Mouse (Mus musculus): Measurements from ENCODE around the gene Phb2. TPM values are rescaled to one million over a fixed set of nuclear protein-coding genes. Genes with fewer than 3 reads are reported as not detected.

The Phb2 gene
- total RNA-seq, 4 experiments from 2014 or later: 111 to 126 (median 116) TPM

- DNase-seq (ENCODE audit: low spot score in 2 of 2): peak in 1 of 2 experiments; percentile 92
These were observed 33.6 kb downstream of the Phb2 start for GRCm38 (mm10) chr6:124745490-124746295.

DNA sequence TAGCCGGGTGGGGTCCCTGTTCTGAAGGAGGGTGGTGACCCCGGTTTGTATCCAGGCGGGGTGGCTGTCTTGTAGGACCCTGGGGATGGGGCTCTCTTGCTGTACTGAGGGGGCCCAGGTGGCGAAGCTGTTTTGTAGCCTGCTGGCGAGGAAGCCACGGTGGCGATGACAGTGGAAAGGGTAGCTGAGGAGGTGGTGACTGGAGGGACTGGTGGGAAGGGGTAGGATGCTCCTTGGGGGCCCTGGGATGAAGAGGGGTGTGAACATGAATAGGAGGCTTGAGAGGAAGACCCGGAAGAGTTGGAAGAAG, 34.1 kb downstream of the Phb2 start:
- DNase-seq (ENCODE audit: low spot score in 2 of 2): no peak

- no peak for DNase-seq (ENCODE audit: low spot score in 2 of 2)
These were observed 34.8 kb downstream of the Phb2 start for GRCm38 (mm10) chr6:124746654-124747632.

DNA sequence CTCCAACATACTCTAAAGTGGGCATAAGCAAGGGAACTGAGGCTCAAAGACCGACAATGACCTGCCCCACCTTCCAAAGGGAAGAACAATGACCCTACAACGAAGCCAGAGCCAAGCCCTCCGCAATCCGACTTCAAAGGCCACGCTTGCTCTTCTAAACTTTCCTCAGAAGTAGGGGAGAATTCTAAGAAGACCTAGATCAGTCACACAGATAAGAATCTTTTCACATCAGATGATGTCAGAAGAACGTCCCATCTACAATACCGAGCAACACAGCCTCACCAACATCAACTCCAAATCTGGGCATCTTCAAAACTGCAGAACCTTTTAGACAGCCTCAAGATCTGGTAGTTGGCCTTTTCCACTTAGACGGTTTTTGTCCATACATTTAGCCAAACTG, 38.3 kb downstream of the Phb2 start:
- no peak for DNase-seq (ENCODE audit: low spot score in 2 of 2)

GRCm38 (mm10) chr6:124753861-124754260, 41.7 kb downstream of the Phb2 start:
- no peak for DNase-seq (ENCODE audit: low spot score in 2 of 2)

DNA sequence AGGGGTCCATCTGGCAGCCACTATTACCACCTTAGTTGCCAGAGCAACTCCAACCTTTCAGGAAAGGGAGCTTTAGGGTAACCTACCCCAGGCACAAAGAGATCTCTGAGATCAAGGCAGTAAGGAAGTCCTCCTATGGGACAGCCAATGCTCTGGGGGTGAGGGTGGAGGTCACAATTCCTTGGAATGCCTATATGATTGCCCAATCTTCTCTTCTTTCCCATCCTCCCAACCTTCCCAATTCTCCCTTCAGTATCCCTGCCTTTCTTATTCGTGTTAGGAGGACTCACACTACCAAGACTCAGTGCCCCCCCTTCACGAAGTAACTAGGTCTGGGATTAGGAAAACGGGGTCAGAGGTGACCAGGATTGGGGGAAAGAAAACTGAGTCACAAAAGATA, 43.2 kb downstream of the Phb2 start:
- DNase-seq (ENCODE audit: low spot score in 2 of 2): no peak

DNA sequence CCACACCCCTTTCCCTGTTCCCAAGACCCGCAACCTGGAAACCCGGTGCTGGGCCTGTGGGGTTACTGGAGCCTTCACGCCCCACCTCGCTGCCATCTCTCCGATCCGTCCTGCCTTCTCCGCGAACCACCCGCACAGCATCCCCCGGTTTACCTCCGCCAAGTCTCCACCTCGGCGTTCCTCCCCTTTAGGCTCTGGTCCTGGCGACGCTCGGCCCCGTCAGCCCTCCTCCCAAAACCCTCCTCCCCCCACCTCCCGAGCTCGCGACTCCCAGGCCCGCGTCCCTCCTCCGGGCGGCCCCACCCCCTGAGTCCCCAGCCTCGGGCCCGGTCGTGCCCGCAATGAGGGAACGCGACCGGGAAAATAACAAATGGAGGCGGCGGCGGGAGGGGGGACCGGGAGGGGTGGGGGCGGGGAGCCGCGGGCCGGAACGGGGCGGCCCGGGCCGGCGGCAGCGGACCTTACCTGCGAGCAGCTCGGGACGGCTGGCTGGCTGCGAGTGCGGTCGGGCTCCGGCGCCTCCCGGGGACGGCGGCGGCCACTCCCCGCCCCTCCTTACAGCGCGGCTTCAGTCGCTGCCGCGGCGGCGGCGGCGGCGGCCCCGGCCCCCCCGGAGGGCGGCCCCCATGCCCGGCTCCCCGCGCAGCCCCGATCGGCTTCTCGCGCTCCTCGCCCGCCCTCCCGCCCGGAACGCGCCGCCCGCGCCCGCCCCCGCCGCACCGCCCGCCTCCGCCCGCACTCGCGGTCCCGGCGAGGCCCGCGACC, 43.9 kb downstream of the Phb2 start, which contains the start of the genes Gm45234 and Atn1:
TSS of gene Gm45234 (minus strand) at position 191 of the 765 bp plus-strand sequence.
TSS of gene Atn1 (minus strand) at position 694 of the 765 bp plus-strand sequence.
- DNase-seq (ENCODE audit: low spot score in 2 of 2): no peak

DNA sequence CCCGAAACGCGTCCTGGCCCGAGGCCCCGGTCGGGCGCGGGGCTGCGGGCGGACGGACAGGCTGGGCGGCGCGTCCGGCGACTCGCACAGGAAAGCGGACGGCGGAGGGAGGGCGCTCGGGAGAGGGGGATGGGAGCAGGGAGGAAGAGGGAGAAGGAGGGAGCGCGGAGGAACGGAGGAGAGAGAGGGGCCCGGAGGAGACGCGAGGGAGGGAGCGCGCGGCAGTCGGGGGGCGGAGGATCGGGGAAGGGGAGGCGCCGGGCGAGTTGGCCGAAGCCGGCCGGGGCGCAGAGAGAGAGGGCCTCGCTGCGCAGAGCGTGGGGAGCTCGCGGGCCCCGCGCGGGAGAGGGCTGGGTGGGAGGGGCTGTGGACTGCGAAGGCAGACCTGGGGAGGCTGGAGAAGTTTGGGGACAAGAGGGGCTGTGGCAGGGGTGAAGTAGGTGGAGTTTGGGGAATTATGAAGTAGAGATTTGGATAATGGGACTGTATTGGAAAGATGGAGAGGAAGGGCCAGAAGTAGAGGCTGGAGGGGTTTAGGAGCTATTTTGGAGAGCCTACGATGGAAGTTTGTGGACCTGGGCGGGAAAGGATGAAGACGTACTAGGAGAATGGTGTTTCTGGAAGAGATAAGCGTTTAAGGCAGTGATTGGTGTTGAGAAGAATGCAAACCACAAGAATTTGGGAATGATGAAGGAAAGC, 44.7 kb downstream of the Phb2 start:
- DNase-seq (ENCODE audit: low spot score in 2 of 2): peak in 1 of 2 experiments; percentile 78

DNA sequence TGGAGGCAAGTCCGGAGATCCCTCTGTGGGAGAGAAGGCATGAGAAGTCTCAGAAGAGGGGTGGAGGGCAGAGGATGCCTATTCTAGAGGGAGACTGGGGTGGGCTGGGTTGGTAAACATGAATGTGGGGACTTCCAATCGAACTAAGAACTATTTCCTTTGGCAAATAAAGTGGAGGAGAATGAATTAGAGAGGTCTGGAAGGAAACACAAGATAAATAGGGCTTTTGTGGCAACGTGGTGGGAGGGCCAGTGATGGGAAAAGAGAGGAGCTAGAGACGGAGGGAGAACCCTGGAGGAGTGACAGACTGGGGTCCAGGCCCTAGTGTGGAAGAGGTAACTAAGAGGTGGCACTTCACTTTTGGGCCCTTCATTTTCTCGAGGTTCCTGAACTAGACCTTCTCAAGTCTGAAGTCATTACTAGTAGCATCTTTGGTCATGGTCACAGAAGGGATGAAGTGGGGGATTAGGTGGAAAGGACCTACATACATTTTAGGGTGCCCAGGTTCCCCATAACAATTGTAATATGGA, 45.3 kb downstream of the Phb2 start:
- no peak for DNase-seq (ENCODE audit: low spot score in 2 of 2)

- DNase-seq (ENCODE audit: low spot score in 2 of 2): peak in 1 of 2 experiments; percentile 53
These were observed 46.0 kb downstream of the Phb2 start for GRCm38 (mm10) chr6:124757909-124758848.

DNA sequence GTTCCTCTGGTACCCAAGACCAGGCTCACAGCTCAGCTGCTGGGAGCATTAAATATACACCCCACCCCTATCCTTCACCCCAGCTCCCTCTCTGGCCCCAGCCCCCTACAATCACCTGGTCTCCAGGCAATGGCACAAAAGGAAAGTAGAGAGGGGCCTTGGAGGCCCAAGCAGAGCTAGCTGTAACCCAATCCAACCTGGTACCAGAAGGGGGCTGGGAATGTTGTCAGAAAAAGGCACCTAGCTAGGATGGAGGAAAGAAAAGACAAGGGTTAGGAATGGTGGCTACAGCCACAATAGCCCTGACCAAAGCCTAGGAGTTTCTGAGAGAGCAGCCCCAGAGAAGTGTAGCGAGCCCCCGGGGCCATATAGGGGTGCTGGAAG, 46.7 kb downstream of the Phb2 start:
- no peak for DNase-seq (ENCODE audit: low spot score in 2 of 2)

DNA sequence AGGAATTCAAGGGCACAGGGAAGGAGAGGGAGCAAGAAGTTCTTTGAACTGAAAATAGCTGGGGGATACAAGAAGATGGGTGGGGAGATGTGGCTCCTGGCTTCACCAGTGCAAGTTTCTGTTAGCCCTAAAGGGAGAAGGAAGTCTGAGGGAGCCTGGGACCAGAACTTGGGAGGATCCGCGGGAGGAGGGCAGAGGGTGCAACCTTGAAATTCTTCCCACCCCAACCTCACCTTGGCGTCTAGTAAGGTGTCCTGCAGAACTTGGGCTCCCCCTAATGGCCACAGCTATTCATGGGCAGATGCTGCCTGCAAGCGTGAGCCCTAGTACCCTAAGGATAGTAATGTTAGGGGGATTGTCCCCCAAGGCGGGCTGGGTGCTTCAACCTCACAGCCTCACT, 47.1 kb downstream of the Phb2 start:
- peak in 1 of 2 experiments; percentile 78 for DNase-seq (ENCODE audit: low spot score in 2 of 2)

DNA sequence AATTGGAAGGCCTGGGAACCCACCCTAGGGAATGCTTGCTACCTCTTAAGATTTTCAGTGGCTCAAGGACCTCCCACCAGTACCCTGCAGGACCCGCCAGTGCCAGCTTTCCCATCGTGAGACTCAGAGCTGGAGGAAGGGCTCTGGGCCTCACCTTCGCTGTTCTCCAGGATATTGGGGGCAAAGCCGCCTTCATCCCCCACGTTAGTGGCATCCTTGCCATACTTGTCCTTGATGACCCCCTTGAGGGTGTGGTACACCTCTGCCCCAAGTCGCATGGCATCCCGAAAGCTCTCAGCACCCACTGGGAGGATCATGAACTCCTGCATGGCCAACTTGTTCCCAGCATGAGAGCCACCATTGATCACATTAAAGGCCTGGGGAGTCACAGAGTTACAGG, 53.8 kb downstream of the Phb2 start:
- no peak for DNase-seq (ENCODE audit: low spot score in 2 of 2)

Small RNAs within 50 kb of the gene (microRNA-seq; reads per million reads assigned to microRNA genes)
- 2.9 to 10.4 reads per million in 2 experiments for gene Mir141
- 47.2 to 64.3 reads per million in 2 experiments for gene Mir200c

Other genes with a start within 250 kb of the Phb2 start
- gene Clstn3, start 247.5 kb upstream of the Phb2 start, total RNA-seq (2022): 100 to 1,000 TPM; 331 to 359 (median 336) TPM
- gene C1rl, start 219.2 kb upstream of the Phb2 start, total RNA-seq (2022): under 1 TPM; 0.19 to 0.49 (median 0.45) TPM
- 1 to 10 TPM; 1.7 to 2.2 (median 1.9) TPM for gene C1ra, start 199.9 kb upstream of the Phb2 start, total RNA-seq (2022)
- 1 to 10 TPM in 3 of 4 experiments, under 1 TPM in 1; 0.93 to 3.0 (median 1.2) TPM for gene C1s1, start 170.0 kb upstream of the Phb2 start, total RNA-seq (2022)
- not detected for gene C1rb, start 142.0 kb upstream of the Phb2 start, total RNA-seq (2022)
- under 1 TPM in 3 of 4 experiments, not detected in 1; 0.22 to 0.23 (median 0.23) TPM for gene C1s2, start 76.3 kb upstream of the Phb2 start, total RNA-seq (2022)
- gene Lpcat3, start 49.3 kb upstream of the Phb2 start, total RNA-seq (2022): 10 to 100 TPM; 22.6 to 34.6 (median 26.1) TPM
- gene Emg1, start 158 bp upstream of the Phb2 start, total RNA-seq (2022): 10 to 100 TPM; 41.0 to 48.1 (median 43.4) TPM
- 10 to 100 TPM in 2 of 4 experiments, 1 to 10 TPM in 2; 2.3 to 15.0 (median 7.9) TPM for gene Ptpn6, start 26.4 kb downstream of the Phb2 start, total RNA-seq (2022)
- 100 to 1,000 TPM; 301 to 323 (median 310) TPM for gene Grcc10, start 29.0 kb downstream of the Phb2 start, total RNA-seq (2022)
- not detected for gene Gm45234, start 43.7 kb downstream of the Phb2 start, total RNA-seq (2022)
- gene Atn1, start 44.2 kb downstream of the Phb2 start, total RNA-seq (2022): 100 to 1,000 TPM; 146 to 166 (median 159) TPM
- 1,000 to 10,000 TPM; 1,117 to 1,267 (median 1,165) TPM for gene Eno2, start 57.3 kb downstream of the Phb2 start, total RNA-seq (2022)
- gene Lrrc23, start 67.4 kb downstream of the Phb2 start, total RNA-seq (2022): 1 to 10 TPM; 2.3 to 3.4 (median 2.7) TPM
- gene Spsb2, start 96.3 kb downstream of the Phb2 start, total RNA-seq (2022): 1 to 10 TPM; 4.0 to 5.8 (median 5.0) TPM
- 100 to 1,000 TPM; 794 to 847 (median 813) TPM for gene Tpi1, start 102.0 kb downstream of the Phb2 start, total RNA-seq (2022)
- gene Usp5, start 117.1 kb downstream of the Phb2 start, total RNA-seq (2022): 100 to 1,000 TPM; 200 to 215 (median 204) TPM
- 1 to 10 TPM in 1 of 4 experiments, under 1 TPM in 3; 0.49 to 1.0 (median 0.80) TPM for gene Cdca3, start 117.2 kb downstream of the Phb2 start, total RNA-seq (2022)
- gene Gnb3, start 127.9 kb downstream of the Phb2 start, total RNA-seq (2022): under 1 TPM in 3 of 4 experiments, not detected in 1; 0.20 to 0.87 (median 0.53) TPM
- gene P3h3, start 145.4 kb downstream of the Phb2 start, total RNA-seq (2022): 10 to 100 TPM; 18.5 to 25.6 (median 20.6) TPM
- gene Gpr162, start 151.6 kb downstream of the Phb2 start, total RNA-seq (2022): 100 to 1,000 TPM; 202 to 224 (median 204) TPM
- gene Cd4, start 175.9 kb downstream of the Phb2 start, total RNA-seq (2022): 10 to 100 TPM; 13.4 to 17.2 (median 15.9) TPM
- gene Lag3, start 199.4 kb downstream of the Phb2 start, total RNA-seq (2022): 10 to 100 TPM in 2 of 4 experiments, 1 to 10 TPM in 2; 2.4 to 12.6 (median 6.8) TPM
- 100 to 1,000 TPM; 915 to 964 (median 945) TPM for gene Ptms, start 207.8 kb downstream of the Phb2 start, total RNA-seq (2022)
- 100 to 1,000 TPM; 578 to 635 (median 620) TPM for gene Mlf2, start 219.1 kb downstream of the Phb2 start, total RNA-seq (2022)

Data from left cerebral cortex, adult 8-10 months (tissue).